Mouse (Mus musculus) small intestine, adult 2 months (tissue): ENCODE data around the gene Dop1b.

Experiments used
- CTCF ChIP-seq: fragments of 200-500 bp; IDR thresholded peaks from 2 replicates; pipeline ENCODE4 v1.5.1; 2012; ENCODE audit warnings: low read depth, mild to moderate bottlenecking, control low read depth, inconsistent platforms, low read length, moderate library complexity, mixed read lengths; ENCODE audit not compliant: insufficient replicate concordance, insufficient read length; ENCODE audit errors: extremely low read depth
- POLR2A ChIP-seq: fragments of 200-500 bp; IDR thresholded peaks from 2 replicates; pipeline ENCODE4 v1.6.1; 2012; ENCODE audit warnings: low read depth, mild to moderate bottlenecking, control low read depth, inconsistent platforms, low read length, moderate library complexity

DNA sequence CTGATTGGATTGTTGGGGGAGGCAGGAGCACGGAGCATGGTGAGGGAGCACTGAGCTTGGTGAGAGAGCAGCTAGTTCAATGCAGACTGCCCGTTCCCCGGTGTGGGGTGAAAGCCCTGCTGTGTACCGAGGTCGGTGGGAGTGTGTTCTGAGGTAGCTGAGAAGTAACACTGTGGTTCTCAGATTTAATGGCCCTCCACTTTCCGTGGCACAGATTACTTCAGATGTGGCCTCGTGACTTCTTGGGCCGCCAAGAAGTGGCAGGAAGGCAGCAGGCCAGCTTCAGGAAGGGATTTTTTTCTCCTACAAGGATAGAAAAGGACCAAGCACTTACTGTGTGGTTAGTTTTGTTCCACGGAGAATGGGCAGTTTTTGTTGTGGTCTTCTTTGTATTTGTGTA, 17.0 kb downstream of the Dop1b start:
- no peak for TF ChIP-seq CTCF
- no peak for TF ChIP-seq POLR2A
